ENCODE assay signal across 8 mouse cellular contexts in genomic region chr19:26412684-26413083, GRCm38 (mm10).
"Had no signal": no experiment of that assay in that cellular context is flagged by ENCODE, and none has a peak within 500 bp of the region (broad histone marks: within the 10 kb centered on the region; RNA-seq: fewer than 3 reads in every experiment).

No protein-coding gene starts in this region.

- DNase-seq: kidney, postnatal 25 days; layer of hippocampus, adult 9-11 months; liver, embryonic 13.5 days; lung, adult 2 months; lung, postnatal 14 days; lung, postnatal 4 days; midbrain, embryonic 14.5 days; thymus, postnatal 25 days had no signal
